Mouse (Mus musculus): ENCODE data around the gene Arih1. TPM values are rescaled to one million over a fixed set of nuclear protein-coding genes. Genes with fewer than 3 reads are reported as not detected.

The Arih1 gene
- total and polyA plus RNA-seq, 2 experiments from 2014 or later: 7.8 to 70.4 TPM

- no peak for DNase-seq (ENCODE audit: low spot score)
Observed at GRCm38 (mm10) chr9:59458997-59459510, 27.4 kb downstream of the Arih1 start.

GRCm38 (mm10) chr9:59458416-59458815 is 28.0 kb downstream of the Arih1 start:
- Histone ChIP-seq H3K4me1 (ENCODE audit: control insufficient read depth, insufficient read depth) (0 out of 2 replicates have a peak, but pooled peaks cover 3% of the 10 kb centered on the region), H3K4me3 (ENCODE audit: low read depth, low read length) (no peak overlapping the region), H3K27ac (ENCODE audit: low read depth) (no peak overlapping the region), H3K4me2 (ENCODE audit: low read depth, low read length) (no peak overlapping the region), H3K36me3 (replicated peaks; ENCODE audit: control insufficient read depth, insufficient read depth, low read length) (no peaks in the 10 kb centered on the region; the same call in 1 of the 2 replicates), H3K9ac (replicated peaks; ENCODE audit: low read depth, low read length) (no peak overlapping the region), H3K9me3 (replicated peaks; ENCODE audit: control insufficient read depth, low read length) (no peaks in the 10 kb centered on the region), H3K27me3 (ENCODE audit: control insufficient read depth, insufficient read depth, low read length) (no peaks in the 10 kb centered on the region)
- ATAC-seq (ENCODE audit: insufficient read depth, low read depth): no peak
- no peak for DNase-seq (ENCODE audit: low spot score)
- 50% methylated on average over 1 of the region's 1 CpGs for WGBS
- TF ChIP-seq EP300 (IDR thresholded peaks at IDR 0.05; ENCODE audit: low read depth) (no peak), CTCF (IDR thresholded peaks at IDR 0.05; ENCODE audit: low read depth) (no peak)

More at GRCm38 (mm10) chr9:59458997-59459510, 27.4 kb downstream of the Arih1 start:
- no peak for TF ChIP-seq EP300 (IDR thresholded peaks at IDR 0.05; ENCODE audit: low read depth)
- peak; percentile 13; the same call in 1 of the 2 replicates for TF ChIP-seq CTCF (IDR thresholded peaks at IDR 0.05; ENCODE audit: low read depth)
- no peaks in the 10 kb centered on the region for H3K27me3 ChIP-seq (ENCODE audit: control insufficient read depth, insufficient read depth, low read length)
- H3K9ac ChIP-seq (replicated peaks; ENCODE audit: low read depth, low read length): no peak overlapping the region
- WGBS: 56% methylated on average over 4 of the region's 4 CpGs
- no peaks in the 10 kb centered on the region; the same call in 1 of the 2 replicates for H3K36me3 ChIP-seq (replicated peaks; ENCODE audit: control insufficient read depth, insufficient read depth, low read length)
- no peak overlapping the region; the same call in 1 of the 2 replicates for H3K27ac ChIP-seq (ENCODE audit: low read depth)
- H3K4me2 ChIP-seq (ENCODE audit: low read depth, low read length): no peak overlapping the region
- H3K4me3 ChIP-seq (ENCODE audit: low read depth, low read length): no peak overlapping the region
- no peak for ATAC-seq (ENCODE audit: insufficient read depth, low read depth)
- H3K9me3 ChIP-seq (replicated peaks; ENCODE audit: control insufficient read depth, low read length): no peaks in the 10 kb centered on the region
- H3K4me1 ChIP-seq (ENCODE audit: control insufficient read depth, insufficient read depth): peaks cover 7% of the 10 kb centered on the region; the same call in 1 of the 2 replicates

- DNase-seq (ENCODE audit: low spot score) (no peak), ATAC-seq (ENCODE audit: insufficient read depth, low read depth) (no peak)
- Histone ChIP-seq H3K4me3 (ENCODE audit: low read depth, low read length) (no peak overlapping the region), H3K27me3 (ENCODE audit: control insufficient read depth, insufficient read depth, low read length) (no peaks in the 10 kb centered on the region), H3K27ac (ENCODE audit: low read depth) (no peak overlapping the region), H3K9ac (replicated peaks; ENCODE audit: low read depth, low read length) (no peak overlapping the region), H3K9me3 (replicated peaks; ENCODE audit: control insufficient read depth, low read length) (no peaks in the 10 kb centered on the region), H3K36me3 (replicated peaks; ENCODE audit: control insufficient read depth, insufficient read depth, low read length) (no peaks in the 10 kb centered on the region; the same call in 1 of the 2 replicates), H3K4me1 (ENCODE audit: control insufficient read depth, insufficient read depth) (0 out of 2 replicates have a peak, but pooled peaks cover 3% of the 10 kb centered on the region), H3K4me2 (ENCODE audit: low read depth, low read length) (no peak overlapping the region)
- 83% methylated on average over 1 of the region's 1 CpGs for WGBS
- TF ChIP-seq CTCF (IDR thresholded peaks at IDR 0.05; ENCODE audit: low read depth): no peak
- no peak for TF ChIP-seq EP300 (IDR thresholded peaks at IDR 0.05; ENCODE audit: low read depth)
Observed at GRCm38 (mm10) chr9:59457671-59458070, 28.7 kb downstream of the Arih1 start.

- WGBS: 52% methylated on average over 3 of the region's 3 CpGs
- Histone ChIP-seq H3K36me3 (replicated peaks; ENCODE audit: control insufficient read depth, insufficient read depth, low read length) (no peaks in the 10 kb centered on the region; the same call in 1 of the 2 replicates), H3K27ac (ENCODE audit: low read depth) (no peak overlapping the region), H3K27me3 (ENCODE audit: control insufficient read depth, insufficient read depth, low read length) (no peaks in the 10 kb centered on the region), H3K9ac (replicated peaks; ENCODE audit: low read depth, low read length) (no peak overlapping the region), H3K4me2 (ENCODE audit: low read depth, low read length) (no peak overlapping the region), H3K4me1 (ENCODE audit: control insufficient read depth, insufficient read depth) (0 out of 2 replicates have a peak, but pooled peaks cover 3% of the 10 kb centered on the region), H3K4me3 (ENCODE audit: low read depth, low read length) (no peak overlapping the region), H3K9me3 (replicated peaks; ENCODE audit: control insufficient read depth, low read length) (no peaks in the 10 kb centered on the region)
- ATAC-seq (ENCODE audit: insufficient read depth, low read depth): no peak
- DNase-seq (ENCODE audit: low spot score): no peak
- no peak for TF ChIP-seq CTCF (IDR thresholded peaks at IDR 0.05; ENCODE audit: low read depth)
- no peak for TF ChIP-seq EP300 (IDR thresholded peaks at IDR 0.05; ENCODE audit: low read depth)
Observed at GRCm38 (mm10) chr9:59455404-59456068, 30.9 kb downstream of the Arih1 start.

GRCm38 (mm10) chr9:59433729-59434128 is 52.7 kb downstream of the Arih1 start:
- H3K27ac ChIP-seq (ENCODE audit: low read depth): 0 out of 2 replicates have a peak overlapping the region, but pooled peaks have one; percentile 20
- ATAC-seq (ENCODE audit: insufficient read depth, low read depth) (no peak), DNase-seq (ENCODE audit: low spot score) (no peak)
- no peaks in the 10 kb centered on the region for H3K9me3 ChIP-seq (replicated peaks; ENCODE audit: control insufficient read depth, low read length)
- H3K4me3 ChIP-seq (ENCODE audit: low read depth, low read length): no peak overlapping the region
- H3K27me3 ChIP-seq (ENCODE audit: control insufficient read depth, insufficient read depth, low read length): no peaks in the 10 kb centered on the region
- no peak overlapping the region for H3K9ac ChIP-seq (replicated peaks; ENCODE audit: low read depth, low read length)
- no peak overlapping the region for H3K4me2 ChIP-seq (ENCODE audit: low read depth, low read length)
- peaks cover 16% of the 10 kb centered on the region for H3K36me3 ChIP-seq (replicated peaks; ENCODE audit: control insufficient read depth, insufficient read depth, low read length)
- WGBS: 89% methylated on average over 1 of the region's 1 CpGs
- TF ChIP-seq CTCF (IDR thresholded peaks at IDR 0.05; ENCODE audit: low read depth): no peak
- no peak for TF ChIP-seq EP300 (IDR thresholded peaks at IDR 0.05; ENCODE audit: low read depth)
- H3K4me1 ChIP-seq (ENCODE audit: control insufficient read depth, insufficient read depth): peaks cover 7% of the 10 kb centered on the region
